Mouse (Mus musculus) stomach, embryonic 16.5 days (tissue): ENCODE data around the gene Hba-x. TPM values are rescaled to one million over a fixed set of nuclear protein-coding genes. Genes with fewer than 3 reads are reported as not detected.
A peak's percentile ranks its signal among the peaks of the same experiment; 100 is the strongest.
"Not testable (repeated sequence)": the region's sequence is repeated elsewhere in the genome, so short reads cannot be mapped to it uniquely, and the experiment has no call there.

Experiments used
- ATAC-seq: fragments of 200-750 bp; cut with Nextera tagmentation; 2 replicates; pipeline ENCODE4 v1.8.0; 2017; ENCODE audit warnings: moderate number of reproducible peaks, moderate TSS enrichment; ENCODE audit not compliant: insufficient read depth, low FRiP score
- H3K27ac ChIP-seq: fragments of 300-500 bp; sonication (generic); 2 replicates; pipeline ENCODE4 v1.5.1; 2014; ENCODE audit warnings: low read length
- H3K27me3 ChIP-seq: fragments of 300-500 bp; sonication (generic); 2 replicates; pipeline ENCODE4 v1.6.1; 2014; ENCODE audit warnings: low read length, control low read depth, mixed read lengths; ENCODE audit not compliant: control insufficient read depth, insufficient read depth
- H3K36me3 ChIP-seq: fragments of 300-500 bp; sonication (generic); 2 replicates; pipeline ENCODE4 v1.6.1; 2014; ENCODE audit warnings: low read length; ENCODE audit not compliant: control insufficient read depth, insufficient read depth
- H3K4me1 ChIP-seq: fragments of 300-500 bp; sonication (generic); 2 replicates; pipeline ENCODE4 v1.6.1; 2014; ENCODE audit warnings: low read length, control low read depth, mixed read lengths; ENCODE audit not compliant: control insufficient read depth, insufficient read depth
- H3K4me2 ChIP-seq: fragments of 300-500 bp; sonication (generic); 2 replicates; pipeline ENCODE4 v1.6.1; 2014; ENCODE audit warnings: low read depth, low read length, mixed read lengths
- H3K4me3 ChIP-seq: fragments of 300-500 bp; sonication (generic); replicated peaks from 2 replicates; pipeline ENCODE4 v1.5.1; 2014; ENCODE audit warnings: mild to moderate bottlenecking, low read length
- H3K9ac ChIP-seq: fragments of 300-500 bp; sonication (generic); 2 replicates; pipeline ENCODE4 v1.6.1; 2014; ENCODE audit warnings: low read length
- H3K9me3 ChIP-seq: fragments of 300-500 bp; sonication (generic); replicated peaks from 2 replicates; pipeline ENCODE4 v1.6.1; 2016; ENCODE audit warnings: low read length, control low read depth; ENCODE audit not compliant: control insufficient read depth
- WGBS: fragments of 180-500 bp; shearing (Covaris S2); extraction: QIAGEN DNeasy Blood & Tissue Kit; methylation state at CpG from one replicate; pipeline ENCODE4 v1.1.7; 2014; 5-methylcytosine and 5-hydroxymethylcytosine counted together
- polyA plus RNA-seq: library from polyadenylated mRNA; unstranded; fragments of >200 nt; fragmentation: Nextera tagmentation; extraction: Ambion mirVana; gene quantifications from 2 replicates; pipeline ENCODE4 v1.2.1, GENCODE M21; 2015

Hba-x gene
- polyA plus RNA-seq, 1 experiment from 2014 or later, result 16.3 TPM

GRCm38 (mm10) chr11:32286695-32287492, 10.7 kb downstream of the Hba-x start, which contains the start of gene Hbq1b:
TSS of gene Hbq1b (plus strand) at chr11:32286965.
- H3K27me3 ChIP-seq, H3K9me3 ChIP-seq, H3K4me1 ChIP-seq, H3K9ac ChIP-seq, H3K36me3 ChIP-seq, H3K27ac ChIP-seq: not testable (repeated sequence)
- 18% methylated on average over 30 of the region's 33 CpGs for WGBS
- peak within 1 kb of the TSS; percentile 50 for H3K4me2 ChIP-seq
- peak within 1 kb of the TSS; percentile 30 for H3K4me3 ChIP-seq
- ATAC-seq, result peak; percentile 41; the same call in 1 of the 2 replicates

- H3K9ac ChIP-seq, result no peak overlapping the region
- H3K4me3 ChIP-seq, result no peak overlapping the region
- H3K9me3 ChIP-seq, result no peaks in the 10 kb centered on the region
- no peak overlapping the region for H3K27ac ChIP-seq
- H3K36me3 ChIP-seq, result no peaks in the 10 kb centered on the region
- WGBS, result 63% methylated on average over 9 of the region's 9 CpGs
- H3K27me3 ChIP-seq, result 0 out of 2 replicates have a peak, but pooled peaks cover 4% of the 10 kb centered on the region
- no peak for ATAC-seq
- H3K4me1 ChIP-seq, result no peaks in the 10 kb centered on the region
- no peak overlapping the region for H3K4me2 ChIP-seq
Measured at GRCm38 (mm10) chr11:32287493-32287825, 11.3 kb downstream of the Hba-x start.

DNA sequence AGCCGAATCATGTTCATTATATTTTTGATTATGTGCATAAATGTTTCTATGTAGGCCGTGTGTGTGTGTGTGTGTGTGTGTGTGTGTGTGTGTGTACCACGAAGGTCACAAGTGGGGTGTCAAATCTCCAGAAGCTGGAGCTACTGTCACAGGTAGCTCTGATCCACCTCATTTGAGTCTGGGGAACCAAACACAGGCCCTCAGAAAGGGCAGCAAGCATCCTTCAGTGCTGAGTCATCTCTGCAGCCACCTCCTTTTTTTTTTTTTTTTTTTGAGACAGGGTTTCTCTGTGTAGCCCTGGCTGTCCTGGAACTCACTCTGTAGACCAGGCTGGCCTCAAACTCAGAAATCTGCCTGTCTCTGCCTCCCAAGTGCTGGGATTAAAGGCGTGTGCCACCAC, 16.6 kb downstream of the Hba-x start:
- ATAC-seq, result not testable (repeated sequence)

DNA sequence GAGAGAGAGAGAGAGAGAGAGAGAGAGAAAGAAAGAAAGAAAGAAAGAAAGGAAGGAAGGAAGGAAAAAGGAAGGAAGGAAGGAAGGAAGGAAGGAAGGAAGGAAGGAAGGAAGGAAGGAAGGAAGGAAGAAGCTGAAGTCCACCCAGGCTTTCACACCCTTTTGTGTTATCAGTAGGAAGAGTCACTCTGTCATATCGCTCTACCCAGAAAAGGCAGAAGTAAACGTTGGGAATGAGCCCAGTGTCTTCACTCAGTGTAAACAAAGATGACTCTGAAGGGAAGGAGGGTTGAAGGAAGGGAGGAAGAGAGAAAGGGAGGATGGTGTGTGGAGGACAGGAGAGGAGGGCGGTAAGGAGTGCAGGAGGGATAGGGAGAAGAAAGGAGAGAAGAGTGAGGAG, 17.3 kb downstream of the Hba-x start:
- not testable (repeated sequence) for H3K9ac ChIP-seq, ATAC-seq, H3K4me1 ChIP-seq, H3K4me3 ChIP-seq, H3K36me3 ChIP-seq, H3K9me3 ChIP-seq, H3K27me3 ChIP-seq, H3K4me2 ChIP-seq, H3K27ac ChIP-seq
- 40% methylated on average over 3 of the region's 3 CpGs for WGBS

More for the DNA sequence above, 16.6 kb downstream of the Hba-x start:
- H3K9ac ChIP-seq, H3K27me3 ChIP-seq, H3K36me3 ChIP-seq, H3K4me2 ChIP-seq, H3K27ac ChIP-seq, H3K4me3 ChIP-seq, H3K9me3 ChIP-seq, H3K4me1 ChIP-seq: not testable (repeated sequence)
- 82% methylated on average over 4 of the region's 4 CpGs for WGBS

- peak; percentile 67 for ATAC-seq
- H3K4me2 ChIP-seq, H3K4me1 ChIP-seq, H3K4me3 ChIP-seq, H3K9ac ChIP-seq, H3K27me3 ChIP-seq, H3K9me3 ChIP-seq, H3K36me3 ChIP-seq, H3K27ac ChIP-seq: not testable (repeated sequence)
- WGBS, result no CpG with 5 or more reads among the region's 4 CpGs
Measured at GRCm38 (mm10) chr11:32296203-32296602, 20.0 kb downstream of the Hba-x start, which contains the start of gene Hba-a2. TSS of gene Hba-a2 (plus strand) at chr11:32296489.

DNA sequence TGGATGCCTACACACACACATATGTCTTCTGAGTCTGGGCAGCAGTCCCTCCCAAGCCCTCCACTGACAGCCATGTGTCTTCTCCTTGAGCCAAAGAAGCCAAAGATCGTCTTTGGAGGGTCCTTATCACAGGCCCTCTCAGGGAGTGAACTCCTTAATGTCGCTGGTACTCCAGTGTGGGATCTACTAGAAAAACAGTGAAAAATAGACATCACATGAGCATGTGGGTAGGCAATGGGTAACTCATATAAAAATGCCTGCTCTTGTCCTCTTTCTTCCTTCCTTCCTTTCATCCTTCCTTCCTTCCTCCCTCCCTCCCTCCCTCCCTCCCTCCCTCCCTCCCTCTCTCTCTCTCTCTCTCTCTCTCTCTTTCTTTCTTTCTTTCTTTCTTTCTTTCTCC, 21.2 kb downstream of the Hba-x start:
- not testable (repeated sequence) for ATAC-seq, H3K9ac ChIP-seq, H3K27me3 ChIP-seq, H3K4me3 ChIP-seq, H3K36me3 ChIP-seq, H3K4me1 ChIP-seq, H3K27ac ChIP-seq, H3K4me2 ChIP-seq, H3K9me3 ChIP-seq
- WGBS, result 27% methylated on average over 2 of the region's 2 CpGs

DNA sequence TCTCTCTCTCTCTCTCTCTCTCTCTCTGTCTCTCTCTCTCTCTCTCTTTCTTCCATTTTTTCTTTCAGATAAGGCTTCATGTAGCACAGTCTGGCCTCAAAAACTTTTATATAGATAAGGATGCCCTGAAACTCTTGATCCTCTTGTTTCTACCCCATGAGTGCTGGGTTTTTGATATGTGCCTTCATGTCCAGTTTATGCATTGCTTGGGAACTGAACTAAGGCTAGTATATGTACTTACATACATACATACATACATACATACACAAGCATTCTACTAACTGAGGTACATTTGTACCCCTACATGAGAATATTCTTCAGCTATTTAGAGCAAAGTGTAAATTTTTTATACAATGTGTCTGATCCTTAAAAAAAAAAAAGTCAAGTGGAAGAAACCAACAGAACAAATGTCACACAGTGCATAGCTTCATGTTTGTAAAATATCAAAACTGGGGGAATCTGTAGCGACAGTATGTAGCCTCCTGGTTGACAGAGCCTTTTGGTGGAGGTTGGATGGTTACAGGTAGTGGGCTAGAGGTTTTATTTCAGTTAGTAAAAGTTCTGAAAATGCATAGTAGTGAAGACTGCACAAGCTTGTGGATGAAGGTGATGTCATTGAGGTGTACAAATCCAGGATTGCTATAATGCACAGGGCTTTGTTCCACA, 21.8 kb downstream of the Hba-x start:
- H3K27me3 ChIP-seq, result 0 out of 2 replicates have a peak, but pooled peaks cover 4% of the 10 kb centered on the region
- no peaks in the 10 kb centered on the region for H3K36me3 ChIP-seq
- no peaks in the 10 kb centered on the region for H3K9me3 ChIP-seq
- H3K4me3 ChIP-seq, result no peak overlapping the region
- ATAC-seq, result no peak
- H3K9ac ChIP-seq, result no peak overlapping the region
- no peak overlapping the region for H3K27ac ChIP-seq
- 88% methylated on average over 1 of the region's 1 CpGs for WGBS
- H3K4me2 ChIP-seq, result no peak overlapping the region
- no peaks in the 10 kb centered on the region for H3K4me1 ChIP-seq

DNA sequence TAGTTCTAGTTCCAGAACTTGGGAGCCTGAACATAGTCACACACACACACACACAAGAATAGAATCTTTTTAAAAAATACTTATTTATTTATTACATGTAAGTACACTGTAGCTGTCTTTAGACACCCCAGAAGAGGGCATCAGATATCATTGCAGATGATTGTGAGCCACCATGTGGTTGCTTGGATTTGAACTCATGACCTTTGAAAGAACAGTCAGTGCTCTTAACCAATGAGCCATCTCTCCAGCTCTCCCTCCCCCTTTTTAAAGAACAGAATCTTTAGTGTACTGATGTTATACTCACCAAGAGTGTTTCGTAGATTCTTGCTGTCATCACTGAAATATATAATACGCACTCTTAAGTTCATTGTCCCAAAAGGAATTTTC, 22.3 kb downstream of the Hba-x start:
- H3K9me3 ChIP-seq, result no peaks in the 10 kb centered on the region
- no peak overlapping the region for H3K9ac ChIP-seq
- no peak overlapping the region for H3K4me2 ChIP-seq
- 92% methylated on average over 2 of the region's 2 CpGs for WGBS
- H3K27me3 ChIP-seq, result 0 out of 2 replicates have a peak, but pooled peaks cover 4% of the 10 kb centered on the region
- H3K4me3 ChIP-seq, result no peak overlapping the region
- H3K4me1 ChIP-seq, result no peaks in the 10 kb centered on the region
- H3K27ac ChIP-seq, result no peak overlapping the region
- ATAC-seq, result no peak
- H3K36me3 ChIP-seq, result no peaks in the 10 kb centered on the region

- ATAC-seq, result peak; percentile 49; the same call in 1 of the 2 replicates
Measured at GRCm38 (mm10) chr11:32299865-32300264, 23.7 kb downstream of the Hba-x start, which contains the start of gene Hbq1a. TSS of gene Hbq1a (plus strand) at chr11:32300069.

More at GRCm38 (mm10) chr11:32299865-32300264, 23.7 kb downstream of the Hba-x start, which contains the start of gene Hbq1a:
- not testable (repeated sequence) for H3K9ac ChIP-seq, H3K27ac ChIP-seq, H3K27me3 ChIP-seq, H3K4me1 ChIP-seq, H3K9me3 ChIP-seq, H3K36me3 ChIP-seq
- peak within 1 kb of the TSS; percentile 13; the same call in 1 of the 2 replicates for H3K4me3 ChIP-seq
- WGBS, result 4% methylated on average over 16 of the region's 16 CpGs
- H3K4me2 ChIP-seq, result peak within 1 kb of the TSS; percentile 49
